Mouse (Mus musculus): ENCODE measurements around the gene Fyco1.
A peak's percentile ranks its signal among the peaks of the same experiment; 100 is the strongest.

Fyco1 gene

GRCm38 (mm10) chr9:123851713-123852448 is at the start of gene Fyco1:
Gene Fyco1, minus strand, starts transcription at chr9:123851899.
- peak; percentile 95 for DNase-seq (ENCODE audit: extremely low read depth, low read depth, low spot score)

- DNase-seq (ENCODE audit: extremely low read depth, low read depth, low spot score), result no peak
Measured at GRCm38 (mm10) chr9:123872049-123872448, 20.4 kb upstream of the Fyco1 start.

GRCm38 (mm10) chr9:123869167-123869784 is 17.6 kb upstream of the Fyco1 start:
- no peak for DNase-seq (ENCODE audit: extremely low read depth, low read depth, low spot score)

- no peak for DNase-seq (ENCODE audit: extremely low read depth, low read depth, low spot score)
Measured at GRCm38 (mm10) chr9:123863641-123864040, 11.9 kb upstream of the Fyco1 start.

- no peak for DNase-seq (ENCODE audit: extremely low read depth, low read depth, low spot score)
Measured at GRCm38 (mm10) chr9:123862895-123863616, 11.4 kb upstream of the Fyco1 start.

GRCm38 (mm10) chr9:123861929-123862328 is 10.2 kb upstream of the Fyco1 start, which contains the start of gene Xcr1:
Gene Xcr1, minus strand, starts transcription at chr9:123862029.
- no peak for DNase-seq (ENCODE audit: extremely low read depth, low read depth, low spot score)

- DNase-seq (ENCODE audit: extremely low read depth, low read depth, low spot score), result no peak
Measured at GRCm38 (mm10) chr9:123856836-123857235, 5.1 kb upstream of the Fyco1 start.

GRCm38 (mm10) chr9:123852449-123853390 is 1.0 kb upstream of the Fyco1 start:
- no peak for DNase-seq (ENCODE audit: extremely low read depth, low read depth, low spot score)

- DNase-seq (ENCODE audit: extremely low read depth, low read depth, low spot score), result no peak
Measured at GRCm38 (mm10) chr9:123851062-123851712, 512 bp downstream of the Fyco1 start.

GRCm38 (mm10) chr9:123850705-123851061 is 1.0 kb downstream of the Fyco1 start:
- no peak for DNase-seq (ENCODE audit: extremely low read depth, low read depth, low spot score)

- no peak for DNase-seq (ENCODE audit: extremely low read depth, low read depth, low spot score)
Measured at GRCm38 (mm10) chr9:123849976-123850695, 1.6 kb downstream of the Fyco1 start.

GRCm38 (mm10) chr9:123846490-123846889 is 5.2 kb downstream of the Fyco1 start:
- no peak for DNase-seq (ENCODE audit: extremely low read depth, low read depth, low spot score)

- no peak for DNase-seq (ENCODE audit: extremely low read depth, low read depth, low spot score)
Measured at GRCm38 (mm10) chr9:123845120-123845519, 6.6 kb downstream of the Fyco1 start.

- DNase-seq (ENCODE audit: extremely low read depth, low read depth, low spot score), result no peak
Measured at GRCm38 (mm10) chr9:123844468-123844867, 7.2 kb downstream of the Fyco1 start.

- no peak for DNase-seq (ENCODE audit: extremely low read depth, low read depth, low spot score)
Measured at GRCm38 (mm10) chr9:123840243-123840642, 11.5 kb downstream of the Fyco1 start.

- DNase-seq (ENCODE audit: extremely low read depth, low read depth, low spot score), result no peak
Measured at GRCm38 (mm10) chr9:123835851-123836250, 15.8 kb downstream of the Fyco1 start.

- DNase-seq (ENCODE audit: extremely low read depth, low read depth, low spot score), result no peak
Measured at GRCm38 (mm10) chr9:123828916-123829315, 22.8 kb downstream of the Fyco1 start.

GRCm38 (mm10) chr9:123826631-123827030 is 25.1 kb downstream of the Fyco1 start:
- no peak for DNase-seq (ENCODE audit: extremely low read depth, low read depth, low spot score)

- no peak for DNase-seq (ENCODE audit: extremely low read depth, low read depth, low spot score)
Measured at GRCm38 (mm10) chr9:123818601-123819000, 33.1 kb downstream of the Fyco1 start.

- no peak for DNase-seq (ENCODE audit: extremely low read depth, low read depth, low spot score)
Measured at GRCm38 (mm10) chr9:123815996-123816395, 35.7 kb downstream of the Fyco1 start.
